In the genomic region with DNA sequence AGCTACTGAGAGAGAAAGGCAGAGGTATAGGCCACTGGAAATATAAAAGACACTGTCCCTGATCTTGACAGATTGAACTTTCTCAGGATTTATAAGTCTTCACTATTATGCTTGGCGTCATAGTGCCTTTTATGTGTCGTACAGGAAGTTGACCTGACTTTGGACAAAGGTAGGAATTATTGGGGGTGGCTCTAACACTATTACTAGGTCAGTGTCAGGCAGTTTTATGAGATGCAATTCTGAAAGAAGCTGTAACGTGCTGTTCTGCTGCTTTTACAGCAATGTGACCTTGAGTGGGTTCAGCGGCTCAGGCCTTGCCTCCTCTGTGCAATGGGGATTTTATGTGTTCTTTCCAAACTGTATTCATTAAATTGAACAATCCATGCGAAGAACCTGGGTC, we compare ENCODE assay signal across 24 mouse cellular contexts.
DNase-seq lines count a peak whose midpoint lies in the region; ATAC-seq lines count a peak whose summit lies in the region.
"Had no signal": no experiment of that assay in that cellular context is flagged by ENCODE, and none has a peak within 500 bp of the region (broad histone marks: within the 10 kb centered on the region; RNA-seq: fewer than 3 reads in every experiment).

No protein-coding gene starts in this region.

- H3K9ac ChIP-seq in kidney, embryonic 15.5 days = no peak overlapping the region
- no peak overlapping the region for H3K9ac ChIP-seq in intestine, embryonic 16.5 days (ENCODE audit: low read depth, low read length)
- H3K9ac ChIP-seq: forebrain, embryonic 13.5 days; heart, embryonic 13.5 days; hindbrain, embryonic 14.5 days had no signal

- H3K9me3 ChIP-seq in kidney, embryonic 15.5 days (replicated peaks) = no peaks in the 10 kb centered on the region
- H3K9me3 ChIP-seq in intestine, embryonic 16.5 days (ENCODE audit: control insufficient read depth, low read length) = no peaks in the 10 kb centered on the region
- H3K9me3 ChIP-seq: forebrain, embryonic 10.5 days; forebrain, embryonic 13.5 days; heart, embryonic 10.5 days; heart, embryonic 13.5 days had no signal

- no peak overlapping the region for H3K27ac ChIP-seq in kidney, embryonic 15.5 days
- no peak overlapping the region for H3K27ac ChIP-seq in intestine, embryonic 16.5 days (ENCODE audit: low read length)
- H3K27ac ChIP-seq: forebrain, embryonic 10.5 days; forebrain, embryonic 13.5 days; heart, adult 2 months; heart, embryonic 10.5 days; heart, embryonic 13.5 days; hindbrain, embryonic 14.5 days; hindbrain, postnatal 0 days had no signal

- no peaks in the 10 kb centered on the region for H3K4me1 ChIP-seq in kidney, embryonic 15.5 days
- no peaks in the 10 kb centered on the region for H3K4me1 ChIP-seq in intestine, embryonic 16.5 days (ENCODE audit: control insufficient read depth, insufficient read depth, low read length)
- H3K4me1 ChIP-seq: forebrain, embryonic 10.5 days; forebrain, embryonic 13.5 days; heart, embryonic 10.5 days; heart, embryonic 13.5 days had no signal

- peak; percentile 33; the same call in 1 of the 2 replicates for ATAC-seq in kidney, embryonic 15.5 days (replicated peaks; ENCODE audit: low FRiP score)
- peak; percentile 72 for ATAC-seq in intestine, embryonic 16.5 days
- ATAC-seq: activated CD4-positive, CD25-positive, alpha-beta regulatory T cell, adult 4 months; CD4-positive, CD25-positive, alpha-beta regulatory T cell, adult 4 months; forebrain, embryonic 13.5 days; forebrain, embryonic 16.5 days; hindbrain, postnatal 0 days; inflammation-experienced regulatory T-cells, adult 6 months had no signal

- no peaks in the 10 kb centered on the region for H3K36me3 ChIP-seq in kidney, embryonic 15.5 days
- H3K36me3 ChIP-seq in intestine, embryonic 16.5 days (ENCODE audit: control insufficient read depth, insufficient read depth, low read length) = no peaks in the 10 kb centered on the region
- H3K36me3 ChIP-seq: forebrain, embryonic 10.5 days; heart, embryonic 10.5 days; heart, embryonic 13.5 days had no signal

- H3K27me3 ChIP-seq in kidney, embryonic 15.5 days = no peaks in the 10 kb centered on the region
- H3K27me3 ChIP-seq in intestine, embryonic 16.5 days (replicated peaks; ENCODE audit: control insufficient read depth, insufficient read depth, low read length) = no peaks in the 10 kb centered on the region
- H3K27me3 ChIP-seq: forebrain, embryonic 13.5 days; heart, embryonic 13.5 days had no signal

- peak; percentile 17 for DNase-seq in adrenal gland, adult 8-10 months
- DNase-seq in adrenal gland, postnatal 4 days (ENCODE audit: low spot score in 2 of 2) = no peak
- DNase-seq in kidney, postnatal 10 days = no peak
- DNase-seq in adrenal gland, postnatal 10 days = peak; percentile 5
- DNase-seq: cerebellum, adult 18-20 months; cerebellum, adult 9-10 months; cerebellum, postnatal 14 days; gastrocnemius, postnatal 10 days; gastrocnemius, postnatal 36 days; heart, adult 2 months; heart, postnatal 14 days; heart, postnatal 4 days had no signal

- WGBS in kidney, embryonic 15.5 days = 27% methylated on average over 5 of the region's 5 CpGs
- WGBS in intestine, embryonic 16.5 days = 59% methylated on average over 5 of the region's 5 CpGs

- no peak overlapping the region for H3K4me3 ChIP-seq in kidney, embryonic 15.5 days (replicated peaks)
- H3K4me3 ChIP-seq in intestine, embryonic 16.5 days (ENCODE audit: low read length) = no peak overlapping the region
- H3K4me3 ChIP-seq: forebrain, embryonic 10.5 days; forebrain, embryonic 13.5 days; heart, adult 2 months; heart, embryonic 10.5 days; heart, embryonic 13.5 days had no signal

- no peak overlapping the region for H3K4me2 ChIP-seq in kidney, embryonic 15.5 days
- H3K4me2 ChIP-seq in intestine, embryonic 16.5 days (ENCODE audit: low read depth, low read length) = no peak overlapping the region
- H3K4me2 ChIP-seq: forebrain, embryonic 13.5 days; heart, embryonic 13.5 days; hindbrain, embryonic 14.5 days had no signal

Comparison
In these comparisons a context has a peak if more than half of its experiments do, and no peak if none do; other contexts are left out.
1. DNase-seq: peak in adrenal gland, adult 8-10 months (single experiment) and adrenal gland, postnatal 10 days (single experiment); none in adrenal gland, postnatal 4 days (0 of 2) and kidney, postnatal 10 days (single experiment).